Mouse (Mus musculus) heart, postnatal 36 days (tissue): ENCODE measurements around the gene Mt2. TPM values are rescaled to one million over a fixed set of nuclear protein-coding genes. Genes with fewer than 3 reads are reported as not detected.

Experiments used
- DNase-seq, 2 experiments: peaks; one replicate each; pipeline ENCODE4 v3.0.0; 2021 to 2022
- intact Hi-C: fragments of 180-260 bp; cut with DNase I; formaldehyde crosslinking; loops from one replicate; pipeline ENCODE4 v1.15.1; 2025
- total RNA-seq, 2 experiments: library from RNA; stranded (reverse); gene quantifications; 2 replicates each; pipeline ENCODE4 v1.2.3; 2021

Mt2 gene
- total RNA-seq, 2 experiments from 2014 or later = 160 to 162 TPM

GRCm38 (mm10) chr8:94192926-94193325, 20.5 kb downstream of the Mt2 start:
- intact Hi-C loops = loop anchor here (10.0 kb wide), 1 partner anchor 598 kb away; no protein-coding TSS in a partner anchor
- DNase-seq = no peak

GRCm38 (mm10) chr8:94194591-94195223, 22.2 kb downstream of the Mt2 start:
- intact Hi-C loops = loop anchor here (10.0 kb wide), 1 partner anchor 600 kb away; no protein-coding TSS in a partner anchor
- no peak for DNase-seq

- intact Hi-C loops = loop anchor here (1.0 to 10.0 kb wide), 3 partner anchors 32 to 605 kb away; no protein-coding TSS in a partner anchor
- DNase-seq = peak; percentile 64 to 75
Observed at GRCm38 (mm10) chr8:94199202-94199869, 26.9 kb downstream of the Mt2 start.

- intact Hi-C loops = no loop called here
- no peak for DNase-seq
Observed at GRCm38 (mm10) chr8:94204043-94204442, 31.6 kb downstream of the Mt2 start.

- DNase-seq = peak; percentile 74 to 78
- intact Hi-C loops = no loop called here
Observed at GRCm38 (mm10) chr8:94205736-94206135, 33.3 kb downstream of the Mt2 start.

- no peak for DNase-seq
- intact Hi-C loops = no loop called here
Observed at GRCm38 (mm10) chr8:94206256-94206655, 33.8 kb downstream of the Mt2 start.

GRCm38 (mm10) chr8:94207491-94207890, 35.0 kb downstream of the Mt2 start:
- DNase-seq = no peak
- intact Hi-C loops = no loop called here

GRCm38 (mm10) chr8:94209639-94210038, 37.2 kb downstream of the Mt2 start:
- intact Hi-C loops = no loop called here
- DNase-seq = no peak

GRCm38 (mm10) chr8:94210225-94210624, 37.8 kb downstream of the Mt2 start:
- no peak for DNase-seq
- intact Hi-C loops = no loop called here

- intact Hi-C loops = no loop called here
- no peak for DNase-seq
Observed at GRCm38 (mm10) chr8:94213819-94214218, 41.4 kb downstream of the Mt2 start.

- intact Hi-C loops = no loop called here
- peak; percentile 95 to 96 for DNase-seq
Observed at GRCm38 (mm10) chr8:94214252-94215173, 42.0 kb downstream of the Mt2 start, which contains the start of gene Nup93. TSS of gene Nup93 (plus strand) at chr8:94214564.

Other genes starting within 250 kb of the Mt2 start
- gene Amfr, start 159.8 kb upstream of the Mt2 start, total RNA-seq = 100 to 1,000 TPM; 124 to 131 TPM
- 10 to 100 TPM; 21.8 to 24.1 TPM for gene Nudt21, start 135.6 kb upstream of the Mt2 start, total RNA-seq
- gene Ogfod1, start 135.5 kb upstream of the Mt2 start, total RNA-seq = 10 to 100 TPM; 33.4 to 33.9 TPM
- 1 to 10 TPM; 7.9 to 8.4 TPM for gene Bbs2, start 73.7 kb upstream of the Mt2 start, total RNA-seq
- not detected for gene Mt4, start 35.5 kb upstream of the Mt2 start, total RNA-seq
- 1 to 10 TPM; 1.9 to 4.1 TPM for gene Mt3, start 20.1 kb upstream of the Mt2 start, total RNA-seq
- 100 to 1,000 TPM; 482 to 504 TPM for gene Mt1, start 6.4 kb downstream of the Mt2 start, total RNA-seq
- gene Nup93, start 41.9 kb downstream of the Mt2 start, total RNA-seq = 10 to 100 TPM; 15.1 to 15.2 TPM
- under 1 TPM; 0.33 to 0.38 TPM for gene Slc12a3, start 156.5 kb downstream of the Mt2 start, total RNA-seq
- gene Herpud1, start 213.8 kb downstream of the Mt2 start, total RNA-seq = 100 to 1,000 TPM; 281 to 377 TPM